Mouse (Mus musculus) heart, embryonic 12.5 days (tissue): ENCODE results near the gene Rnf217. TPM values are rescaled to one million over a fixed set of nuclear protein-coding genes. Genes with fewer than 3 reads are reported as not detected.
A peak's percentile ranks its signal among the peaks of the same experiment; 100 is the strongest.

Experiments used
- ATAC-seq: fragments of 200-750 bp; cut with Nextera tagmentation; 2 replicates; pipeline ENCODE4 v1.8.0; 2017; ENCODE audit warnings: moderate TSS enrichment, moderate library complexity; ENCODE audit not compliant: insufficient number of reproducible peaks, low FRiP score
- H3K27ac ChIP-seq: fragments of 300-500 bp; sonication (generic); 2 replicates; pipeline ENCODE4 v1.5.1; 2016; ENCODE audit warnings: mild to moderate bottlenecking, moderate library complexity; ENCODE audit not compliant: poor library complexity, severe bottlenecking
- H3K27me3 ChIP-seq: fragments of 300-500 bp; sonication (generic); replicated peaks from 2 replicates; pipeline ENCODE4 v1.6.1; 2016; ENCODE audit warnings: mild to moderate bottlenecking, moderate library complexity
- H3K36me3 ChIP-seq: fragments of 300-500 bp; sonication (generic); 2 replicates; pipeline ENCODE4 v1.6.1; 2016; ENCODE audit warnings: mild to moderate bottlenecking, moderate library complexity
- H3K4me1 ChIP-seq: fragments of 300-500 bp; sonication (generic); replicated peaks from 2 replicates; pipeline ENCODE4 v1.6.1; 2016; ENCODE audit warnings: mild to moderate bottlenecking
- H3K4me2 ChIP-seq: fragments of 300-500 bp; sonication (generic); 2 replicates; pipeline ENCODE4 v1.6.1; 2016; ENCODE audit warnings: mild to moderate bottlenecking, moderate library complexity
- H3K4me3 ChIP-seq: fragments of 300-500 bp; sonication (generic); 2 replicates; pipeline ENCODE4 v1.5.1; 2016; ENCODE audit warnings: mild to moderate bottlenecking
- H3K9ac ChIP-seq: fragments of 300-500 bp; sonication (generic); 2 replicates; pipeline ENCODE4 v1.6.1; 2016; ENCODE audit warnings: mild to moderate bottlenecking, moderate library complexity
- H3K9me3 ChIP-seq: fragments of 300-500 bp; sonication (generic); replicated peaks from 2 replicates; pipeline ENCODE4 v1.6.1; 2016; ENCODE audit warnings: mild to moderate bottlenecking, moderate library complexity
- WGBS: fragments of 180-500 bp; shearing (Covaris S2); methylation state at CpG from one replicate; pipeline ENCODE4 v1.1.7; 2016; 5-methylcytosine and 5-hydroxymethylcytosine counted together
- polyA plus RNA-seq: library from polyadenylated mRNA; unstranded; fragments of >200 nt; fragmentation: Nextera tagmentation; extraction: Ambion mirVana; gene quantifications from 2 replicates; pipeline ENCODE4 v1.2.1, GENCODE M21; 2016

Rnf217 gene
- polyA plus RNA-seq, 1 experiment from 2014 or later = 1.6 TPM

DNA sequence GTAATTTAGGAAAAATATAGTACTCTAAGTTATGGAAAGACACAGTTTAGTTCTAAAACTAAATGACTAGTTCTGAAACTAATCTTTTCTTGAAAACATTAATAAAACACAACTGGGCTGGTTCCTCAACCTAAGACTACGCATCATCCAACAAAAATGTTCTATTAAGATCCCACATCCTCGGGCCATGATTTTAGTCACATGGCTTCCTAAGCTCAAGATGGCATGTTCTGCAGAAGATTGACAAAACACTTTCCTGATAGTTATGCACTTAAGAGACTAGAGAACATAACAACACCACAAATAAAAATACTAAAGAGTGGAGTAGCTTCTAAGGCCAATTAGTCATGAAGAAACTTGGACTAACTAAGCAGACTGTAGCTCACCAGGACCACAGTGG is 76.2 kb downstream of the Rnf217 start:
- WGBS = 80% methylated on average over 2 of the region's 2 CpGs
- Histone ChIP-seq H3K9ac (no peak overlapping the region), H3K4me1 (peaks cover 15% of the 10 kb centered on the region), H3K4me3 (no peak overlapping the region), H3K36me3 (0 out of 2 replicates have a peak, but pooled peaks cover 4% of the 10 kb centered on the region), H3K9me3 (no peaks in the 10 kb centered on the region), H3K4me2 (no peak overlapping the region), H3K27me3 (no peaks in the 10 kb centered on the region), H3K27ac (no peak overlapping the region)
- ATAC-seq = no peak

DNA sequence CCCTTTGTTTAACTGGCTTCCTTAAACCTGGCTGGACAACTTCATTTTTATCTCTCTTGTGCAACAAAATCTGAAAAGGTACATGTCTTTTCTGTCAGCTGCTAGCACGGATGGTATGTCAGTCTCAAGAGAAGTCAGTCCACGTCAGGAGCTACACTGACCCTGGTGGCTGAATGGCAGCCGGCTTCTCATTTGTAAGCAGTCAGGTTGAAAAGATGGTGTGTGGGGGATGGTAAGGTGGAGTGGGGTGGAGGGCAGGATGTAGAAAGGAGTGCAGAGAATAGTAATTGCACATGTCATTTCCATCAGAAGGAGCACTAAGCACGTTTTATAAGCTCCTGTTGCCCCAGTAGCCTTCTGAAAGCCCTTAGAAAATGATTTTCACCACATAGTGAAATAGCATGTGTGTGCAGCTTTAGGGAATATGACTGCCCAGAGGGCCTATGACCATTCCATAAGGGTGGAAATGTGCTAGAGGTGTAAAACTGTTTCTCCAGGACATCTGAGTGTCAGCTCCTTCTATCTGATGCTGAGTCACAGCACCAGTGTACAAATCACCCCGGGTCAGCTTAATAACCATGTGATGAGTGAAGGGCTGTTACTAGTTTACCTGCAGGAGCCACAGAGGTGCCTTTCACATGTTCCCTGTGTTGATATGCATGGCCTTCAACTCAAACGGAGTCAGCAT is 80.5 kb downstream of the Rnf217 start:
- Histone ChIP-seq H3K9me3 (no peaks in the 10 kb centered on the region), H3K4me1 (peaks cover 8% of the 10 kb centered on the region), H3K4me3 (no peak overlapping the region), H3K4me2 (no peak overlapping the region), H3K27me3 (no peaks in the 10 kb centered on the region), H3K27ac (no peak overlapping the region), H3K9ac (no peak overlapping the region), H3K36me3 (peaks cover 3% of the 10 kb centered on the region; the same call in 1 of the 2 replicates)
- no peak for ATAC-seq
- WGBS = 47% methylated on average over 6 of the region's 6 CpGs

DNA sequence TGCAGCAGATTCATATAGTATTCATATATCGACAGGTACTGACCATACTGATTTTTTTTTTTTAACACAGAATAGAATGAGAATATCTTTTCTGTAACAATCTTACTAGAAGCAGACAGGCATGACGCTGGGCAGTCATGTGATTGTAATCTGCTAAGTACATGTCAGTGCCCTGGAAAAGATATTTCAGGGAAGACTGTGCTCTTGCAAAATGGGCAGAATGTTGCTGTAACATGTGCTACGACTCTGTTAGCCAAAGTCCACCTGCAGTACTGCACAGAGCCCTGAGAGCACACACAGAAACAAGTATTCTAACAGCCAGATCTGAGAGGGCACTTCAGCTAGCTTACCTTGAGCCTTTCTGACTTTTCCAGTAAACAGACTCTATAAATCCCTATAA is 83.3 kb downstream of the Rnf217 start:
- Histone ChIP-seq H3K9me3 (no peaks in the 10 kb centered on the region), H3K4me2 (no peak overlapping the region), H3K27me3 (no peaks in the 10 kb centered on the region), H3K27ac (no peak overlapping the region), H3K9ac (no peak overlapping the region), H3K4me1 (peaks cover 8% of the 10 kb centered on the region), H3K4me3 (no peak overlapping the region), H3K36me3 (peaks cover 3% of the 10 kb centered on the region; the same call in 1 of the 2 replicates)
- WGBS = 69% methylated on average over 3 of the region's 3 CpGs
- ATAC-seq = no peak

DNA sequence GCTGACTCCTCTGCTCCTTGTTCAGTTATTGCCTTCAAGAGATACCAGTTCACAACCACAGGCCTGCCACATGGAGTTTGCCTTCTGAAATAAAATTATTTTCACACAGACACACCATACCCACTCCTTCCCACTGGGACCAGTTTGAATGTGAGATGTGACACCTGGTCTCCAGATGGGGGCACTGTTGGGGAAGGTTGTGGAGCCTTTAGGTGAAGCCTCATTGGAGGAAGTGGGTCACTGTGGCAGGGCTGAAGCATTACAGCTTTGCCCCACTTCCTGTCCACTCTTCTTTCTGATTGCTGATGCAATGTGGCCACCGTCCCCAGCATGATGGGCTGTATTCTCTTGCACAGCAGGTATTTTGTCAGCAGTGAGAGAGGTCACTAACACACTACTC is 89.6 kb downstream of the Rnf217 start:
- Histone ChIP-seq H3K4me1 (no peaks in the 10 kb centered on the region), H3K27ac (no peak overlapping the region), H3K27me3 (no peaks in the 10 kb centered on the region), H3K4me3 (no peak overlapping the region), H3K9ac (no peak overlapping the region), H3K4me2 (no peak overlapping the region), H3K9me3 (no peaks in the 10 kb centered on the region), H3K36me3 (0 out of 2 replicates have a peak, but pooled peaks cover 4% of the 10 kb centered on the region)
- WGBS = 59% methylated on average over 1 of the region's 1 CpGs
- no peak for ATAC-seq

DNA sequence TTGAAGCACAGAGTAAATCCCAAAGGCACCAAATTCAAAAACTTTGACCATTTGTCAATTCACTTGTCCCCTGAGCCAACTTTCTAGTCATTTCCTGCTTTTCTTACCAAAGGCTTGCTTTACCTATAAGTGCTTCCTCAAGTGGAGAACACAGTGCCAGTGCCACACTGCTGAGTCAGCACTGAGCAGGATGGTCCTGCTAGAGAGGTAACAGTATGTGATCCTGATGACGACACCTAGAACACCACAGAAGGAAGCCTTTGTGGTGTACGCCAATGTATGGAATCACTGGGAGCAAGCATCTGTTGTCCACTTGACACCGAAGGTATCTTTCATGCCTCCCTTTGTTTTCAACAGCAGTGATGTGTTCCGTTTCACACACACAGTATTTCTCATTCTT is 90.8 kb downstream of the Rnf217 start:
- Histone ChIP-seq H3K4me1 (no peaks in the 10 kb centered on the region), H3K9ac (no peak overlapping the region), H3K36me3 (0 out of 2 replicates have a peak, but pooled peaks cover 4% of the 10 kb centered on the region), H3K27ac (no peak overlapping the region), H3K27me3 (no peaks in the 10 kb centered on the region), H3K4me2 (no peak overlapping the region), H3K9me3 (no peaks in the 10 kb centered on the region), H3K4me3 (no peak overlapping the region)
- no peak for ATAC-seq
- 86% methylated on average over 4 of the region's 4 CpGs for WGBS

DNA sequence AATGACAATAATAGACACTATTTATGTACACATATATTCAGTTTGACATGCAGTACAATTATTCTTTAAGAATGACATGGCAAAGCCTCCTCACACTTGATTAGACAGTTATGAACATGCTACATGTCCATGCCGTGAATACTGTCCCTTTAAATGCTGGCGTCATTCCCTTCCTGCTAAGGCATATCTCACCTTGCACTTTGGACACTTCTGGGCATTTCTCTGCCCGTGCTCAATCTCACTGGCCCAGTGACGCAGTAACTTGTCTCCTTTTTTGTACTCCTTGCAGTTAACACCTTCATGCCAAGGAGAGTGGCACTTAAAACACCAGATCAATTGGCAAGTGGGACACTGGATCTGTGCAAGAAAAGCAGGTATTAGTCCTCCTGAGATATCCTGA is 91.8 kb downstream of the Rnf217 start:
- Histone ChIP-seq H3K27me3 (no peaks in the 10 kb centered on the region), H3K4me3 (no peak overlapping the region), H3K36me3 (0 out of 2 replicates have a peak, but pooled peaks cover 4% of the 10 kb centered on the region), H3K27ac (no peak overlapping the region), H3K9me3 (no peaks in the 10 kb centered on the region), H3K9ac (no peak overlapping the region), H3K4me2 (no peak overlapping the region), H3K4me1 (no peaks in the 10 kb centered on the region)
- WGBS = 53% methylated on average over 4 of the region's 4 CpGs
- ATAC-seq = no peak

DNA sequence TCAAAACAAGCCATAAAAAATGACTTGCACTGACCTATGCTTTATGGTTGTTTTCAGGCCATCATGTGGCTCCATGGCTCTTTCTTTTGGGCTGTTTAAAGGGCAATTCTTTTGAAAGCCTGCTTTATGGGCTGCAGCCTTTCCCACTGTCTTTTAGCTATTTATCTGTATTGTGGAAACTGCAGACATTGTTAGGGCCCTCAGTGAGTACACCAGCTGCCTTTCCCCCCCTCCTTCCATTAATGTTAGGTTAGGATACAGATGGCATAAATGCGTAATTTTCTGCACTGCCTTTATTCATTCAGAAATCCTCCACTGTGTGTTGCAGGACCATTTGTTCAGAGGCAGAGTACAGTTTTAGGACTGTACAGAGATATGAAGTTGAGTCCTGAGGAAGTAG is 93.1 kb downstream of the Rnf217 start:
- H3K4me2 ChIP-seq = no peak overlapping the region
- H3K4me1 ChIP-seq = no peaks in the 10 kb centered on the region
- no peak overlapping the region for H3K4me3 ChIP-seq
- no peaks in the 10 kb centered on the region for H3K9me3 ChIP-seq
- 88% methylated on average over 1 of the region's 1 CpGs for WGBS
- no peaks in the 10 kb centered on the region for H3K27me3 ChIP-seq
- ATAC-seq = no peak
- H3K36me3 ChIP-seq = 0 out of 2 replicates have a peak, but pooled peaks cover 4% of the 10 kb centered on the region
- H3K27ac ChIP-seq = no peak overlapping the region
- no peak overlapping the region for H3K9ac ChIP-seq

DNA sequence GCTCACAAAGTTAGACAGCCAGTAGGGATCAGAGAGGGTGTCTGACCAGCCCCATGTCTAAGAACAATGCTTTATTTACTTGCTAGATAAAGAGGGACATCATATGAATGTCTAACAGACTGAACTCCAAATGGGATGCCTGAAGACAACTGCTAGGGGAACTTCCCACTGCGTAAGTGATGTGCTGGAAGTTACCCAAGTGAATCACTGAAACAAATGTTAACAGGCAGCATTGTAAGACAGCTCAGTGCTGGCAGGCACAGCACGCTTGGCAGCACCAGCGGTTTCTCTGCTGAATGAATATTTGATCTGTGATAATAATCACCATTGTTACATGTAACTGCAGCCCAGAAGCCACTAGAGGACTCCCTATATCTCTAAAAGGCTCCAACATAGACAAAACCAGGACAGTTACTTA is 104.8 kb downstream of the Rnf217 start:
- ATAC-seq = no peak
- Histone ChIP-seq H3K4me2 (no peak overlapping the region), H3K4me1 (no peaks in the 10 kb centered on the region), H3K36me3 (peaks cover 14% of the 10 kb centered on the region), H3K27me3 (no peaks in the 10 kb centered on the region), H3K27ac (no peak overlapping the region), H3K9me3 (no peaks in the 10 kb centered on the region), H3K9ac (no peak overlapping the region), H3K4me3 (no peak overlapping the region)
- 75% methylated on average over 3 of the region's 3 CpGs for WGBS

DNA sequence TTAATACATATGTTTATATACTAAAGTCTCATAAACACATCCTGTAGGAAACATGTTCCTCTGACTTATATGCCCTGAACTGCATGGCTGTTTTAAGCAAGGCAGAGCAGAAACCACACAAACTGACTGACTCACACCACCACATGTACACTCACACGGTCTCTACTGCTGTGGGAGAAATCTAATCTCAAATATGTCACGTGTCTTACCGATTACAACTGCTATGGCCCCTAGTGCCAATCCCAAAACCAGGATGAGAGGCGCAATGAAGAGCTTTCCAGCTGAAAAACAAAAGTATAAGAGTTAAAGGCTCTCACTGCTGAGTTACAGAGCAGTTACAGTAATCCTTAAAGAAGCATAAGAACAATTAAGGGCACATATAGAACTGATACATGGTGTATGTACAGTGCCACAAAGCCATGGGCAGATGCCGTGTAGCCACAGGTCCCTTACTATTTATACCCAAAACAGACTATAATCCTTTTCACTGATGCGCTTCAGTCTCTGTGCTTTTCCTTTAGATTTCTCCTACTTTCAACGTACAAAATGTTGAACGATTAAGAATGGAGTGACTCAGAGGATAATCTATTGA is 105.3 kb downstream of the Rnf217 start:
- no peak overlapping the region for H3K4me3 ChIP-seq
- WGBS = 79% methylated on average over 8 of the region's 8 CpGs
- no peaks in the 10 kb centered on the region for H3K27me3 ChIP-seq
- no peak for ATAC-seq
- no peaks in the 10 kb centered on the region for H3K4me1 ChIP-seq
- no peak overlapping the region for H3K9ac ChIP-seq
- H3K9me3 ChIP-seq = no peaks in the 10 kb centered on the region
- no peak overlapping the region for H3K4me2 ChIP-seq
- no peak overlapping the region for H3K27ac ChIP-seq
- H3K36me3 ChIP-seq = 0 out of 2 replicates have a peak, but pooled peaks cover 11% of the 10 kb centered on the region

DNA sequence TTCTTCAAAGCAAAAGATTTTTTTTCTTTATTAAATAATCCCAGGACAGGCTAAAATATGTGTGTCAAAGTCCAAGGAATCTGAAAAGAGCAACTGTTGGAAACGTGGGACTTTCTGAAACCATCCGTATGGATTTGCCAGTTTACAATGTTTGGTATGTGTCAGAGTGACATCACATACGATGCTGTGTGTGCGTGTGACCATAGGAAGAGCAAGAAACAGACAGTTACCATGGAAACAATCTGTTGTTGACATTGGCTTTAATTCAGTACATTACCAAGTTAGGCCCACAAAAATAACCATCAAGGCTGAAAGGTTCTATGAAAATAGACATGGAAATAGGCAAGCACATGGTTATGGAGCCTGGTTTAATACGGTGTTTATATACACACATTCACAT is 107.3 kb downstream of the Rnf217 start:
- Histone ChIP-seq H3K4me2 (no peak overlapping the region), H3K4me1 (no peaks in the 10 kb centered on the region), H3K9me3 (no peaks in the 10 kb centered on the region), H3K9ac (no peak overlapping the region), H3K27ac (no peak overlapping the region), H3K36me3 (0 out of 2 replicates have a peak, but pooled peaks cover 8% of the 10 kb centered on the region), H3K4me3 (no peak overlapping the region), H3K27me3 (no peaks in the 10 kb centered on the region)
- WGBS = 54% methylated on average over 5 of the region's 5 CpGs
- peak; percentile 57; the same call in 1 of the 2 replicates for ATAC-seq

DNA sequence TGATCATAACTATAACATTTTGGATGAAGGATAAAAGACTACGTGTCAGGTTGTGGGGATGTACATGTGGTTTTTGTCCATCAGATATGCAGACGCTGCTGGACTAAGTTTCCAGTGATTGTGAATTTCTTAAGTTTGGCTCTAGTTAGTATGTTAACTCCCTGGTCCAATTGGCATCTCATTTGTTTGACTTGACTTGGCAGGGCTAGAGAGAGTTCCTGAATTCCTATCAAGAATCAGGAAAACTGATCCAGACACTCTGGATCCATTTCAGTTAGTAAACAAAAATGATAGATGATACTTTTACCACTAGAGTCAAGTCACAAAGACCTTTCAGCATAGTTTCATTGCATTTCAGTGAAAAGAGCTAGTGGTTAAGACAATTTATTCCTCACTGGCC is 112.1 kb downstream of the Rnf217 start:
- Histone ChIP-seq H3K9ac (no peak overlapping the region), H3K4me2 (no peak overlapping the region), H3K4me3 (no peak overlapping the region), H3K27me3 (no peaks in the 10 kb centered on the region), H3K27ac (no peak overlapping the region), H3K36me3 (no peaks in the 10 kb centered on the region), H3K9me3 (no peaks in the 10 kb centered on the region), H3K4me1 (no peaks in the 10 kb centered on the region)
- 81% methylated on average over 2 of the region's 2 CpGs for WGBS
- ATAC-seq = no peak
